Mouse (Mus musculus): ENCODE measurements around the gene Med24.
A peak's percentile ranks its signal among the peaks of the same experiment; 100 is the strongest.
"Not testable (repeated sequence)": the region's sequence is repeated elsewhere in the genome, so short reads cannot be mapped to it uniquely, and the experiment has no call there.

Gene Med24

GRCm38 (mm10) chr11:98745932-98746853 is 17.0 kb upstream of the Med24 start:
- DNase-seq (ENCODE audit: low spot score) = no peak

GRCm38 (mm10) chr11:98744456-98745019 is 15.3 kb upstream of the Med24 start:
- no peak for DNase-seq (ENCODE audit: low spot score)

GRCm38 (mm10) chr11:98743655-98744345 is 14.6 kb upstream of the Med24 start:
- DNase-seq (ENCODE audit: low spot score) = peak; percentile 75

- peak; percentile 56 for DNase-seq (ENCODE audit: low spot score)
These were observed 13.4 kb upstream of the Med24 start for GRCm38 (mm10) chr11:98742397-98743291.

- DNase-seq (ENCODE audit: low spot score) = peak; percentile 91
These were observed 12.6 kb upstream of the Med24 start for GRCm38 (mm10) chr11:98741622-98742396.

- no peak for DNase-seq (ENCODE audit: low spot score)
These were observed 11.9 kb upstream of the Med24 start for GRCm38 (mm10) chr11:98741051-98741620.

- peak; percentile 77 for DNase-seq (ENCODE audit: low spot score)
These were observed 11.3 kb upstream of the Med24 start, which contains the start of gene Thra for GRCm38 (mm10) chr11:98740393-98741050. TSS of gene Thra (plus strand) at chr11:98740638.

- no peak for DNase-seq (ENCODE audit: low spot score)
These were observed 10.8 kb upstream of the Med24 start for GRCm38 (mm10) chr11:98740026-98740392.

GRCm38 (mm10) chr11:98738925-98739324 is 9.7 kb upstream of the Med24 start:
- no peak for DNase-seq (ENCODE audit: low spot score)

GRCm38 (mm10) chr11:98738428-98738911 is 9.2 kb upstream of the Med24 start:
- no peak for DNase-seq (ENCODE audit: low spot score)

GRCm38 (mm10) chr11:98737220-98737619 is 8.0 kb upstream of the Med24 start:
- DNase-seq (ENCODE audit: low spot score) = not testable (repeated sequence)

- DNase-seq (ENCODE audit: low spot score) = no peak
These were observed 6.9 kb upstream of the Med24 start for GRCm38 (mm10) chr11:98736176-98736575.

- no peak for DNase-seq (ENCODE audit: low spot score)
These were observed 5.9 kb upstream of the Med24 start for GRCm38 (mm10) chr11:98735111-98735510.

GRCm38 (mm10) chr11:98734020-98734419 is 4.8 kb upstream of the Med24 start:
- DNase-seq (ENCODE audit: low spot score) = no peak

- no peak for DNase-seq (ENCODE audit: low spot score)
These were observed 1.9 kb upstream of the Med24 start for GRCm38 (mm10) chr11:98731134-98731533.

- no peak for DNase-seq (ENCODE audit: low spot score)
These were observed 1.5 kb upstream of the Med24 start for GRCm38 (mm10) chr11:98730727-98731126.

GRCm38 (mm10) chr11:98725926-98726506 is 3.2 kb downstream of the Med24 start:
- peak; percentile 76 for DNase-seq (ENCODE audit: low spot score)

- DNase-seq (ENCODE audit: low spot score) = no peak
These were observed 6.1 kb downstream of the Med24 start for GRCm38 (mm10) chr11:98723098-98723497.

GRCm38 (mm10) chr11:98721458-98722226 is 7.6 kb downstream of the Med24 start:
- DNase-seq (ENCODE audit: low spot score) = peak; percentile 44

All from yolk sac, embryonic 10.5 days (tissue).